Mouse (Mus musculus): ENCODE data around the gene Top2b. TPM values are rescaled to one million over a fixed set of nuclear protein-coding genes. Genes with fewer than 3 reads are reported as not detected.

Top2b gene
- polyA plus RNA-seq (2015; fragmentation: Nextera tagmentation; extraction: Ambion mirVana) = 17.6 and 22.8 TPM in 2 replicates

DNA sequence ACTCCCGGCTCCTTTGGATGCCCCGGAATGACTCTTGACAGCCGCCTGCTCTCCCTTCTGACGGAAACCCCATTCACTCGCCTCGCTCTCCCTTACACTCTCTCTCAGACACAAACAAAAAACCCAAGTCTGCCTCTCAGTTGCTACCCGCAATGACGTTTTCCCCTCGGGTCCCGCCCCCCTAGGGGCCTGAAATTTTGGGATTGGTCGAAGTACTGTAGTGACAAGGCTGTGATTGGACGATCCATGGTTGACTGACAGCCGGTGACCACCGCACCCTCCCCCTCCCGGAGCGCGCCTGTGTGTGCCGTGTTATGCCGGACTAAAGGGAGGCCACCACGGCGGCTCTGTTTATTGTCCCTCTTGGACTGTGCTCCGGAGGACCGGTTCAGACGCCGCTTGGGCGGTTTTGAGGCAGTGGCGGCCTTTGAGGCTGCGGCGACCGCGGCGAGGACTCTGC lies at the start of gene Top2b:
Gene Top2b, plus strand, starts transcription at position 302 of the 460 bp plus-strand sequence.
- Histone ChIP-seq H3K27ac (peak within 1 kb of the TSS; percentile 95), H3K27me3 (no peaks in the 10 kb centered on the region), H3K4me2 (peak within 1 kb of the TSS; percentile 92), H3K4me3 (replicated peaks) (peak within 1 kb of the TSS; percentile 76), H3K4me1 (replicated peaks) (peaks cover 43% of the 10 kb centered on the region), H3K36me3 (no peaks in the 10 kb centered on the region), H3K9me3 (replicated peaks) (no peaks in the 10 kb centered on the region), H3K9ac (peak within 1 kb of the TSS; percentile 98)
- WGBS (ENCODE audit: insufficient replicate concordance) = 1% methylated on average over 32 of the region's 32 CpGs
- ATAC-seq (ENCODE audit: low read depth) = peak; percentile 96
- DNase-seq = peak; percentile 97

GRCm38 (mm10) chr14:16316715-16317114 lies 48.3 kb upstream of the Top2b start:
- ATAC-seq (ENCODE audit: low read depth) = no peak
- Histone ChIP-seq H3K4me3 (replicated peaks) (no peak overlapping the region), H3K27ac (no peak overlapping the region), H3K4me1 (replicated peaks) (peaks cover 30% of the 10 kb centered on the region), H3K4me2 (no peak overlapping the region), H3K36me3 (no peaks in the 10 kb centered on the region), H3K9me3 (replicated peaks) (no peaks in the 10 kb centered on the region), H3K27me3 (no peaks in the 10 kb centered on the region), H3K9ac (no peak overlapping the region)
- no peak for DNase-seq
- 47% methylated on average over 1 of the region's 1 CpGs for WGBS (ENCODE audit: insufficient replicate concordance)

DNA sequence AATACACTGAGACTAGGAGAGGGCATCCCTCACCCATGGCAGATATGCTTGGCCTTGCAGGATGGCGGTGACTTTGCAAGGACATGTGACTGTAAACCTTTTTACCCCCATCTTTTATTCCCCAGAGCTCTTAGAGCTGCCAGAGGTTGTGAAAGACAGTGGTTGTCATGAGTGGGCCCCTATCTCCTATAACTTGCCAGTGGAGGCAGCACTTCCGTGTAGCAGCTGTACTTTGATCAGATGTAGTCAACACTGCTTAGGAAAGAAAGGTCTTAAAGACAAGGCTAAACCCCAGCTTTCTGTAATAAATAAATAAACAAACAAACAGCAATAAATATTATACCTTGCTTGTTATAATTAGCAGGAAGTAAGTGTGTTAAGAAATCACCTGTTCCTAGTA lies 45.2 kb upstream of the Top2b start:
- H3K27ac ChIP-seq = no peak overlapping the region
- WGBS (ENCODE audit: insufficient replicate concordance) = 66% methylated on average over 2 of the region's 2 CpGs
- no peak for ATAC-seq (ENCODE audit: low read depth)

DNA sequence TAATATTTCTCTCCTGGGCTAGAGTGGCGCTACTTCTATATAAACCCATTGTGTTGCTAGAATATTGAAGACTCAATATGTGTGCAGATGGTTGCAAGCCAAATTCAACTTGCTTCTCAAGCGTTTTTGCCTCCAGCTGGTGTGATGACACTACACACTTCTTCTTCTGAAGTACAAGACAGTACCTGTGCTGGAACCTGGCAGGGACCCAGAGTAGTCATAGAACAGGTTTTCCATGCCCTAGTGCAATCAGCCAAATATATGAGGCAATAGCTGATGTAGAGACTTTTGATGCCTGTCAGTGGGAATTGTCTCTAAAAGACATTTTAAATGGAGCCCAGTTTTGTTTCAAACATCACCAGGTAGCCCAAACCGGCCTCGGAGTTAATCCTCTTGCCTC lies 40.6 kb upstream of the Top2b start:
- 60% methylated on average over 4 of the region's 4 CpGs for WGBS (ENCODE audit: insufficient replicate concordance)
- Histone ChIP-seq H3K4me3 (replicated peaks) (no peak overlapping the region), H3K9ac (no peak overlapping the region), H3K27me3 (no peaks in the 10 kb centered on the region), H3K27ac (no peak overlapping the region), H3K4me2 (no peak overlapping the region), H3K36me3 (no peaks in the 10 kb centered on the region), H3K4me1 (replicated peaks) (no peaks in the 10 kb centered on the region), H3K9me3 (replicated peaks) (no peaks in the 10 kb centered on the region)
- DNase-seq (no peak), ATAC-seq (ENCODE audit: low read depth) (no peak)

More for the DNA sequence above, 45.2 kb upstream of the Top2b start:
- H3K36me3 ChIP-seq = no peaks in the 10 kb centered on the region
- no peaks in the 10 kb centered on the region for H3K27me3 ChIP-seq
- DNase-seq = no peak
- H3K9ac ChIP-seq = no peak overlapping the region
- no peaks in the 10 kb centered on the region for H3K9me3 ChIP-seq (replicated peaks)
- H3K4me3 ChIP-seq (replicated peaks) = no peak overlapping the region
- H3K4me2 ChIP-seq = no peak overlapping the region
- peaks cover 10% of the 10 kb centered on the region for H3K4me1 ChIP-seq (replicated peaks)

DNA sequence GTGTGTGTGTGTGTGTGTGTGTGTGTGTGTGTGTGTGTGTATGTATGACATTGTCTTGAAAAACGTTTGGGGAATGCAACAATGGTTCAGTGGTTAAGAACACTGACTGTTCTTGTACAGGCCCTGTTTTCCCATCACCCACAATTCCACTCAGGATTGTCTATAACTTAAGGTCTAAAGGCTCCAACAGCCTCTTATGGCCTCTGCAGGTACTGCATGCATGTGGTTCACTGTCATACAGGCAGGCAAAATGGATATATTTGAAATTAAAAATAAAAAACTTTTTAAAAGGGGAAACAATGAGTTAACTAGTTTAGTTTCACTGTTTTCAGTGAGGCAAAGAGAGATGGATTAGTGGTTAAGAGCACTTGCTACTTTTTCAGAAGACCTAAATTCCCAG lies 39.8 kb upstream of the Top2b start:
- no peaks in the 10 kb centered on the region for H3K4me1 ChIP-seq (replicated peaks)
- no peak overlapping the region for H3K27ac ChIP-seq
- DNase-seq (no peak), ATAC-seq (ENCODE audit: low read depth) (0 out of 2 replicates have a peak, but pooled peaks have one; percentile 50)
- H3K4me3 ChIP-seq (replicated peaks) = no peak overlapping the region
- H3K27me3 ChIP-seq = no peaks in the 10 kb centered on the region
- H3K9me3 ChIP-seq (replicated peaks) = no peaks in the 10 kb centered on the region
- H3K36me3 ChIP-seq = no peaks in the 10 kb centered on the region
- no peak overlapping the region for H3K9ac ChIP-seq
- WGBS (ENCODE audit: insufficient replicate concordance) = 7% methylated on average over 1 of the region's 1 CpGs
- H3K4me2 ChIP-seq = no peak overlapping the region

GRCm38 (mm10) chr14:16328531-16328930 lies 36.4 kb upstream of the Top2b start:
- no peak for DNase-seq
- Histone ChIP-seq H3K27me3 (no peaks in the 10 kb centered on the region), H3K4me1 (replicated peaks) (no peaks in the 10 kb centered on the region), H3K4me2 (no peak overlapping the region), H3K9ac (no peak overlapping the region), H3K9me3 (replicated peaks) (no peaks in the 10 kb centered on the region), H3K27ac (no peak overlapping the region), H3K36me3 (no peaks in the 10 kb centered on the region), H3K4me3 (replicated peaks) (no peak overlapping the region)
- no peak for ATAC-seq (ENCODE audit: low read depth)
- 27% methylated on average over 2 of the region's 2 CpGs for WGBS (ENCODE audit: insufficient replicate concordance)

GRCm38 (mm10) chr14:16328959-16329480 lies 36.0 kb upstream of the Top2b start:
- Histone ChIP-seq H3K4me2 (no peak overlapping the region), H3K27me3 (no peaks in the 10 kb centered on the region), H3K9ac (no peak overlapping the region), H3K4me1 (replicated peaks) (no peaks in the 10 kb centered on the region), H3K27ac (no peak overlapping the region), H3K4me3 (replicated peaks) (no peak overlapping the region), H3K9me3 (replicated peaks) (no peaks in the 10 kb centered on the region), H3K36me3 (no peaks in the 10 kb centered on the region)
- DNase-seq (no peak), ATAC-seq (ENCODE audit: low read depth) (no peak)
- WGBS (ENCODE audit: insufficient replicate concordance) = 46% methylated on average over 5 of the region's 5 CpGs

GRCm38 (mm10) chr14:16329756-16330155 lies 35.2 kb upstream of the Top2b start:
- H3K4me2 ChIP-seq = no peak overlapping the region
- no peak overlapping the region for H3K4me3 ChIP-seq (replicated peaks)
- DNase-seq (no peak), ATAC-seq (ENCODE audit: low read depth) (no peak)
- WGBS (ENCODE audit: insufficient replicate concordance) = 43% methylated on average over 3 of the region's 3 CpGs
- H3K9ac ChIP-seq = no peak overlapping the region
- H3K4me1 ChIP-seq (replicated peaks) = no peaks in the 10 kb centered on the region
- no peaks in the 10 kb centered on the region for H3K36me3 ChIP-seq
- no peak overlapping the region for H3K27ac ChIP-seq
- H3K9me3 ChIP-seq (replicated peaks) = no peaks in the 10 kb centered on the region
- H3K27me3 ChIP-seq = no peaks in the 10 kb centered on the region

DNA sequence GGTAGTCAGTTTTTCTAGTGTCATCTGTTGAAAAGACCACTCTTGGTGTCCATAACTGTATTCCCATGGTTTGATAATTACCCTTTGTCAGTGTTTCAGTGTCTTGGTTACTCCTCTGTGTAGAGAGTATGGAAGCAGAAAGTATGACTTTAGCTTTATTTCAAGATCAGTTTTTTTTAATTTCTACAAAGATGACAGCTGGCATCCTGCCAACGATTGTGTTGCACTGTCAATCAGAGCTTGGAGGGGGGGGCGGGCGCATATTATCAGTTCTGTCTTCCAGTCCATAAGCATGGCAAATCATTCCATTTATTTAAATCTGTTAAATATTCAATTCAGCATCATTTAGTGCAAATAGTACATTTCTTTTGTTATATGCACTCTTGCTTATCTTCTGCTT lies 30.7 kb upstream of the Top2b start:
- Histone ChIP-seq H3K9me3 (replicated peaks) (no peaks in the 10 kb centered on the region), H3K27ac (no peak overlapping the region), H3K4me2 (no peak overlapping the region), H3K27me3 (no peaks in the 10 kb centered on the region), H3K36me3 (no peaks in the 10 kb centered on the region), H3K4me3 (replicated peaks) (no peak overlapping the region), H3K9ac (no peak overlapping the region), H3K4me1 (replicated peaks) (peaks cover 14% of the 10 kb centered on the region)
- DNase-seq = no peak
- ATAC-seq (ENCODE audit: low read depth) = no peak
- 76% methylated on average over 3 of the region's 3 CpGs for WGBS (ENCODE audit: insufficient replicate concordance)

GRCm38 (mm10) chr14:16335835-16336417 lies 29.1 kb upstream of the Top2b start:
- 27% methylated on average over 3 of the region's 3 CpGs for WGBS (ENCODE audit: insufficient replicate concordance)
- H3K9me3 ChIP-seq (replicated peaks) = no peaks in the 10 kb centered on the region
- 0 out of 2 replicates have a peak overlapping the region, but pooled peaks have one; percentile 7 for H3K27ac ChIP-seq
- H3K4me2 ChIP-seq = 0 out of 2 replicates have a peak overlapping the region, but pooled peaks have one; percentile 1
- H3K4me3 ChIP-seq (replicated peaks) = no peak overlapping the region
- no peak overlapping the region for H3K9ac ChIP-seq
- H3K27me3 ChIP-seq = no peaks in the 10 kb centered on the region
- no peaks in the 10 kb centered on the region for H3K36me3 ChIP-seq
- peak; percentile 86 for ATAC-seq (ENCODE audit: low read depth)
- H3K4me1 ChIP-seq (replicated peaks) = peaks cover 14% of the 10 kb centered on the region
- no peak for DNase-seq

DNA sequence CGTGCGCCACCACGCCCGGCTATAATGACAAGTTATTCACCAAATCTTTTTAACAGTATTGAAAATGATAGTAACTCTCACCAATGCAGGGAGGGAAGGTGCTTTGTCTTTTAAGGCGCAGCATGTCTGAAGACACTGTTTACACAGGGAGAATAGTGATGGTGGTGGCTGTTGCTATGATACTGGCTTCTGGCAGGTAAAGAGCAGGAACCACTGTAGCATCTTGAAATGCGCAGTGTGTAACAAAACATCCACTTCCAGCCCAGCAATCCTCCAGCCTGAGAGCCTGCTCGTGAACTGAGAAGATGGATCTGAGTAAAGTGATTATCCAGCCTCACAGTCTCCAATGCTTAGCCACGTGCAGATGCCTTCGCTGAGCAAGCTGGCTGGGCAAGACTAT lies 17.5 kb upstream of the Top2b start:
- H3K27ac ChIP-seq = no peak overlapping the region
- WGBS (ENCODE audit: insufficient replicate concordance) = 68% methylated on average over 9 of the region's 9 CpGs
- H3K4me2 ChIP-seq = no peak overlapping the region
- ATAC-seq (ENCODE audit: low read depth) = no peak
- H3K4me1 ChIP-seq (replicated peaks) = no peaks in the 10 kb centered on the region
- H3K9me3 ChIP-seq (replicated peaks) = no peaks in the 10 kb centered on the region
- no peak overlapping the region for H3K9ac ChIP-seq
- H3K36me3 ChIP-seq = no peaks in the 10 kb centered on the region
- no peaks in the 10 kb centered on the region for H3K27me3 ChIP-seq
- no peak overlapping the region for H3K4me3 ChIP-seq (replicated peaks)
- no peak for DNase-seq

GRCm38 (mm10) chr14:16359704-16360103 lies 5.3 kb upstream of the Top2b start:
- peak overlapping the region; percentile 34; the same call in 1 of the 2 replicates for H3K27ac ChIP-seq
- WGBS (ENCODE audit: insufficient replicate concordance) = 25% methylated on average over 1 of the region's 1 CpGs
- no peaks in the 10 kb centered on the region for H3K27me3 ChIP-seq

More at GRCm38 (mm10) chr14:16359704-16360103, 5.3 kb upstream of the Top2b start:
- peaks cover 28% of the 10 kb centered on the region for H3K4me1 ChIP-seq (replicated peaks)
- H3K36me3 ChIP-seq = no peaks in the 10 kb centered on the region
- H3K4me3 ChIP-seq (replicated peaks) = no peak overlapping the region
- DNase-seq (no peak), ATAC-seq (ENCODE audit: low read depth) (peak; percentile 85)
- peak overlapping the region; percentile 37 for H3K4me2 ChIP-seq
- no peak overlapping the region; the same call in 1 of the 2 replicates for H3K9ac ChIP-seq
- H3K9me3 ChIP-seq (replicated peaks) = no peaks in the 10 kb centered on the region
